Mouse (Mus musculus) B cell, adult 2 months (primary cell): ENCODE measurements around the gene Cyp8b1.

Experiments used
- DNase-seq, 2 experiments: peaks; one replicate each; pipeline ENCODE4 v3.0.0; 2022

Gene Cyp8b1

DNA sequence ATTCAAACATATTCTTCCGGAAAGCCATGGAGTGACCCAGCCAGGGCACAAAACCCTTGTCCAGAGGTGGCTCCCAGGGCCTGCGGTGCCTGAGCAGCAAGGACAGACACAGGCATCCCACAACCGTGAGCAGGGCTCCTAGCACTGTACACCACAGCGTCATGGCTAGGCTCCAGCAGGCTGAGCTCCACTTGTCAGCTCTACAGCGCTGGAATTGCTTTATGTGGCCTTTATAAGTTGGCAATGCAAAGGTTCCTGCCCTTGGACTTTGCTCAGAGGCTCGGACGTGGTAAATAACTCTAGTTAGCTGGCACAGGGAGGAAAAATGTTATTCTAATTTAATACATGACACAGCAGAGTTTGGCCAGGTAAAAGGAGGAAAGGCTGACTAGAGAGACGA is at the start of gene Cyp8b1:
Gene Cyp8b1, minus strand, starts transcription at position 204 of the 400 bp plus-strand sequence.
- no peak for DNase-seq

GRCm38 (mm10) chr9:121964941-121965340 is 48.8 kb upstream of the Cyp8b1 start:
- no peak for DNase-seq

- no peak for DNase-seq
Observed at GRCm38 (mm10) chr9:121959966-121960635, 44.0 kb upstream of the Cyp8b1 start.

GRCm38 (mm10) chr9:121952596-121952995 is 36.5 kb upstream of the Cyp8b1 start:
- DNase-seq: no peak

- no peak for DNase-seq
Observed at GRCm38 (mm10) chr9:121951114-121951423, 35.0 kb upstream of the Cyp8b1 start.

- no peak for DNase-seq
Observed at GRCm38 (mm10) chr9:121950418-121951113, 34.5 kb upstream of the Cyp8b1 start, which contains the start of gene Fam198a. Gene Fam198a, plus strand, starts transcription at chr9:121950988.

- DNase-seq: no peak
Observed at GRCm38 (mm10) chr9:121948431-121948830, 32.3 kb upstream of the Cyp8b1 start.

- DNase-seq: peak in 1 of 2 experiments; percentile 15
Observed at GRCm38 (mm10) chr9:121947784-121948183, 31.7 kb upstream of the Cyp8b1 start.

DNA sequence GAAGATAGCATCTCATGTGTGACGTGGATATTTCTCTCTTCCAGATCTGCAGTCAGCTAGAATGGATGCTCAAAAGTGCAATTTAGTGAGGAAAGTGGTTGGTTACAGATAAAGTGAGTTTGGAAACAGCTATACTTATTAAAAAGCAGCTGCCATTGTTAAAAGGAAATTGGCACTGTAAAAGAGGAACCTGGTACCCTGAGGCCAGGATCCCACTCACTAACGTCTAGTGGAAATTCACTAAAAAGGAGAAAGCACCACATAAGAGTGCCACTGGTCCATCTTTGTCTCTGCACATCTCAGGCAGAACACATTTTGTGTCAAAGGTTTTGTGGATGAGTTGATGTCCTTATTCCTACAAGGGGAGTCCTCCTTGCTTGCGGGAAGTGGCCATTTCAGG is 27.5 kb upstream of the Cyp8b1 start:
- peak in 1 of 2 experiments; percentile 38 for DNase-seq

DNA sequence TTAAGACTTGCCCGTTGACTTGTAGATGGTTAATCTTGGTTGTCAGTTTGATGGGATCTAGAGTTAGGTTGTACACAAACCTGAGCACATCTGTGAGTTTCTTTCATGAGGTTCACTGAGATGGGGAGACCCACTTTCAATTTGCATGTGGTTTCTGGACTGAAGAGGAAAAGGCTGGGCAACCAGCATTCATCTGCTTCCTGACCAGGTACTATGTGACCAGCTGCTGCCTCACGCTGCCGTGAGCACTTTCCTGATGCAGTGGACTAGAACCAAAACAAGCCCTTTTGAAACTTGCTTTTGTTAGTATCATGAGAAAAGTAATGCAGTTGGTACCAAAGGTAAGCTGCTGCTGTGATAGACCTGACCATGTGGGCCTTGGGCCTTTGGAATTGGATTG is 26.9 kb upstream of the Cyp8b1 start:
- DNase-seq: peak; percentile 41 to 46

DNA sequence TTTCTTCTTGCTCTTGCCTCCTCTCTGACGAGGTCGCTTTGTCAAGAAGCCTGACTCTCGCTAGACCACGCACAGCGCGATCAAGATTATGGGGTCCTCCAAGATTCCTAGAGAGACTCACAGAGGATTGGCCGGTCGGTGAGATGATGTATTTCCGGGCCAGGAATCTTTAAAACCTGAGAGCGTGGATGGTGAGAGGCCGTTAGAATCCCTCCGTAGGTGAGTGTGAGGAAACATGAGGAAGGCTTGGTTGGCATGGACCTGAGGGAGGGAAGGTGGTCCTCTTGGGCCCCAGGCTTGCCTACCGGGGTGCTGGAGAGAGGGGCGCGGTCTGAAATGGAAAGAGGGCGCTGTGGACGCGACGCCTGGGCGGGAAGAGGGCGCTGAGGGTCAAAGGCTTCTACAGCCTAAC is 21.8 kb upstream of the Cyp8b1 start:
- no peak for DNase-seq

- DNase-seq: peak; percentile 39 to 43
Observed at GRCm38 (mm10) chr9:121937451-121937864, 21.4 kb upstream of the Cyp8b1 start.

- DNase-seq: no peak
Observed at GRCm38 (mm10) chr9:121936952-121937351, 20.8 kb upstream of the Cyp8b1 start.

DNA sequence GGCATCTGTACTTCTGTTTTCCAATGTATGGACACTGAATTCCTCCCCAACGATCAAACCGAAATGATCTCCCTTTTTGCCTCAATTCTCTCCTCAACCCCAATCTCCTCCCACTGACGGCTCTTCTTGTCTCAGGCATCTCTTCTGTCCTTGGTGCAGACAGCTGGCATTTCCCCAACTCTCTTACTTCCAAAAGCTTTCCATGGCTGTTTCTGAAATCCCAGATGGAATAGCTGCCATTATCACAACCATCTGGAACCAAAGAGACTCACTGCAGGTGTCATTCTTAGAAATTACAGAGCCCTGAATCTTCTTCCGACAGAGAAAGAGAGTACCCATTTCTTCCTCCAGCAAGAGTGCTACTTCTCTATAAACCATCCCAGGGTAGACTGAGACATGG is 18.8 kb upstream of the Cyp8b1 start:
- DNase-seq: no peak

- peak; percentile 77 to 78 for DNase-seq
Observed at GRCm38 (mm10) chr9:121928498-121928897, 12.4 kb upstream of the Cyp8b1 start.

- no peak for DNase-seq
Observed at GRCm38 (mm10) chr9:121927721-121928120, 11.6 kb upstream of the Cyp8b1 start.

DNA sequence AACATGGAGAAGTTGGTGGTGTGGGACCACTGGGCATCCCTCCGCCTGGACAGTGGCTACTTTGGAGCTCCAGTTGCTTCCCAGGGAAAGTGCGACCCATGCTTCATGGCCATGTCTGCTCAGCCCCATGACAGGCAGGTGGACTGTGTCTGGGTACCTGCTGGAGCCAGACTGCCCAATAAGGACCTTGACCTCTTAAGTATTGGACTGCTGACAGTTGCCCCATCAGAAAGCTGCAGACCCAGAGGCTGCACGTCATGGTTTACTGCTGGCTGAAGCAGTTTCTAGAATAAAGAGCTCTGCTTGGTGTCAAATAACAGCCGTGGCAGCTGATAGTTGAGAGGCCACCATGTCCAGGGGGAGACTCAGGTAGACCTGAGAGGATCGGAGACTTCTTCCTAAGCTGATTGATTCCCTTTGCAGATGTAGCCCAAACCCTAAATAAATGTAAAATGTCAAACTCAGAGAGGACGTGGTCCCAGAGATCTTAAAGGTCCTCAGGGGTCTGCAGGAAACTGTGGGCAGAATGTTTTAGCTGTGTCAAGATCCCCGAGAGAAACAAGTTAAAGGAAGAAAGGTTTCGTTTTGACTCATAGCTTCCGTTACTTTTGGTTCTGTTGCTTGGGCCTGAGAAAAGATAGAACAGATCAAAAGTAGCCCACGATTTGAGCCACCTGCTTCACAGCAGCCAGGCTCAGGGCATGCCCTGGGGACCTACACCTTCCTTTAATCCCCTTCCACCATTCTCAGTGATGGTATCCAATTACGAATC is 10.7 kb upstream of the Cyp8b1 start:
- DNase-seq: peak; percentile 44 to 49

GRCm38 (mm10) chr9:121925959-121926358 is 9.9 kb upstream of the Cyp8b1 start:
- no peak for DNase-seq

- no peak for DNase-seq
Observed at GRCm38 (mm10) chr9:121924901-121925560, 8.9 kb upstream of the Cyp8b1 start.

GRCm38 (mm10) chr9:121923906-121924305 is 7.8 kb upstream of the Cyp8b1 start:
- no peak for DNase-seq

DNA sequence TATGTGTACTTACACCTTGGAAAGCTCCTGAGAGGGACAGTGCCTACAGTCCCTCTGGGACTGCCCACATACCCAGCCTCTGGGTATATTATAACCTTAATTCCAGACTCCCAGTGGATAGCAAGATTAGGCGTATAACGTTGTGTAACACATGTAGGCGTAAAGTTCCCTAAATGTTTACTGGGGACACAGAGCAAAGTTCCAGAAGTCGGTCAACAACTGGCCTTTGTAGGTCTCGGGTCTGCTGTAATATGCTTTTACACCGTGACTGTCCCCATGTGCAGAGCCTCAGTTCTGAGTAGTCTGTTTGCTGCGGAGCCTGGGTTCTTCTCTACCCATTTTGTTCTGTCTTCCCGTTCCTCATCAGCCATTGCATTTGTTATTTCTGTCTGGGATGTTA is 7.3 kb upstream of the Cyp8b1 start:
- no peak for DNase-seq

DNA sequence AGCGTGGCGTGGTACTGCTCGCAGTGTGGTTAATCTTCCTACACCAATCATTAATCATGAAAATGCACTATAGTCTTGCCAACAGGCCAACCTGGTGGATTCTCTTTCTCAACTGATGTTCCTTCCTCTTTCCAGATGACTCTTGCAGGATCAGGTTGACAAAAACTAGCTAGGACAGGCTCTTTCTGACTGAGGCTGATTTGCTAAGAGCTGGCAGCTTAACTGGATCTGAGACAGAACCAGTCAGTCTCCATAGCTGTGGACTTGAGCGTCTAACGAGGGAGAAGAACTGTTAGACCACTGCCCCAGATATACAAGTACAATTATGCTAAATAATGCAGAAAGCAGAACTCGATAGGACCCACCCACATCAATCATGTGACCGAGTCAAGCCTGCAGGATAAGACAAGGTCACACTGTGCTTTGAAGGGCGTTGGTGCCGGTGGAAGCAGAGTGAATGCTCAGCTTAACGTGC is 3.0 kb upstream of the Cyp8b1 start:
- peak; percentile 71 to 79 for DNase-seq

DNA sequence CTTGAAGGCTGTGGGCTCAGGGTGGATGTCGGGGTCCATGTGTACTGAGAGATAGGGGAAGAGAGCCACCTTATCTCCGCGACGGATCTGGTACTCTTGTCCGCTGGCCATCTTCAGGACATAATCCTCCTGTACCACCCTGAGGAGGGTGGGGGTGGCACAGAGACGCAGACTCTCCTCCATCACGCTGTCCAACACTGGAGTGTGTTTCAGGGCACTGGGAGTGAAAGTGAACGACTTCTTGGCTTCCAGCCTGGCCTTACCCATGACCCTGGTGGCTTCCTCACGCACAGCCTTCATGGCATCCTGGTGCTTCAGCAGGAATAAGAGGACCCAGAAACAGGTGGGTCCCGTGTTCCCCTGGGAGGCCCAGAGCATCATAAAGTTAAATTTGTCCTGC is 1.0 kb downstream of the Cyp8b1 start:
- DNase-seq: no peak
